Mouse (Mus musculus) lung, postnatal 14 days (tissue): ENCODE results near the gene Smg9.
"Not testable (repeated sequence)": the region's sequence is repeated elsewhere in the genome, so short reads cannot be mapped to it uniquely, and the experiment has no call there.

Experiments used
- DNase-seq: peaks from one replicate; pipeline ENCODE4 v3.0.0; 2021

Smg9 gene

DNA sequence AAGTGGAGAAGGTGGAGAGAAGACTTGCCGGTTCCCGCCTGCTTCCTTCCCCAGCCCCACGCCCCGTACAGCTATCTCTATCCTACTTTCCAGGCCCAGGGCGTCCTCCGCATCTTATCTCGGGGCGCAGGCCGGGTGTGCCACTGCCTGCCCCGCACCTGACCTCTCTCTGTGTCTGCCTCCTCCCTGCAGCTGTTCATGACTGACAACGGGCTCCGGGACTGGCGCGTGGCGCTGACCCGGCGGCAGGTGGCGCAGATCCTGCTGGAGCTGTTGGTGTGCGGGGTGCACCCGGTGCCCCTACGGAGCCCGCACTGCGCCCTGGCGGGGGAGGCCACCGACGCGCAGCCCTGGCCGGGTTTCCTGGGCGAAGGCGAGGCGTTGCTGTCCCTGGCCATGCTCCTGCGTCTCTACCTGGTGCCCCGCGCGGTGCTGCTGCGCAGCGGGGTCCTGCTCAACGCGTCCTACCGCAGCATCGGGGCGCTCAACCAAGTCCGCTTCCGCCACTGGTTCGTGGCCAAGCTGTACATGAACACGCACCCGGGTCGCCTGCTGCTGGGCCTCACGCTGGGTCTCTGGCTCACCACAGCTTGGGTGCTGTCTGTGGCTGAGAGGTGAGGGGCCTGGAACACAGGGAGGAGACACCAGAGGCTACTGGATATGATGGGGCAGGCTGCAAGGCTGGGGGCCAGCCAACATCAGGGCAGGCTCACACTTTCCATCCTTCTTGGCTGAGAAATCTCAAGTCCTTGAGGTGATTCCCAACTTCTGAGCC, 22.1 kb upstream of the Smg9 start:
- no peak for DNase-seq

DNA sequence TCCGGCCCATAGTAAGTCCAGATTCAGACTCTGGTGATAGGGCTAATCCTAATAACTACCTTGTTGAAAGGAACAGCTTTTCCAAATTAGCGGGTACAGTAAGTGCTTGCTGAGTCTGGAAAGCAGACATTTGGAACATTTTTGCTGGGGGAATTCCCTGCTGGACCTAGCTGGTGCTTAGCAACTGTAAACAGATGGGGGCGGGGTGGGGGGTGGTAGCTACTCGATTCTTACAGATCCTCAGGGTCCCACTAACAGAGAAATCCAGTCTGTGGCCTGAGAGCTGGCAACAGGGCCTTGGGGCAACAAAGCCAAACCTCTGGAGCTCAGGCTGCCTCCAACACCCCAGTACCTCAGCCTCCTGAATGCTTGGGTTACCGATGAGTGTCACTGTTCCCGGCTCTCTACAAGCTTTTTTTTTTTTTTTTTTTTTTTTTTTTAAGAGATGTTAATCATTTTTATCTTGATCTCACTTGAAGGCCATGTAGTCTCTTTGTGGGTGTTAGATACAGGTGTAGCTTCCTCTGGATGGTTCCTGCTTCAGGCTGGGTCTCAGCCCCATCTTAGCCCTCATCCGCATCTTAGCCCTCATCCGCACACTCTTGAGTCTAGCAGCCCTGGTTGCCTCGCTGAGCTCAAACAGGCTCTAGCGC, 21.2 kb upstream of the Smg9 start:
- DNase-seq = no peak

DNA sequence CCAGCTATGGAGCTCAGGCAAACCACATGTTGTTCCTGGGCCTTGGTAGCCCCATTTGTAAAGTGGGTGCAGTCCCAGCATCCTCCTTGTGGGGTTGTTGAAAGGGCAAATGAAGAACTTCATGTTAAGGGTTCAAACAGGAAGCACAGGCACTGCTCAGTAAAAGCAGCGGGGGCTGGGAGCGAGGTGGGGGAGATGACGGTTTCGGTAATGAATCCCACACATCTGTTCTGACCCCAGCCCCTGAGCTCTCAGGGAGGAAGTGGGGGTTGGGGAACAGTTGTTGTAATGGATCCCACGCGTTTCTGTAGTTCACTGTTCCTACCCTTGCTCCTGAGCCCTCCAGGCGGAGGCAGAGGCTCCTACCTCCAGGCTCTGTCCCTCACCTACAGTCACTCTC, 19.5 kb upstream of the Smg9 start:
- DNase-seq = no peak

DNA sequence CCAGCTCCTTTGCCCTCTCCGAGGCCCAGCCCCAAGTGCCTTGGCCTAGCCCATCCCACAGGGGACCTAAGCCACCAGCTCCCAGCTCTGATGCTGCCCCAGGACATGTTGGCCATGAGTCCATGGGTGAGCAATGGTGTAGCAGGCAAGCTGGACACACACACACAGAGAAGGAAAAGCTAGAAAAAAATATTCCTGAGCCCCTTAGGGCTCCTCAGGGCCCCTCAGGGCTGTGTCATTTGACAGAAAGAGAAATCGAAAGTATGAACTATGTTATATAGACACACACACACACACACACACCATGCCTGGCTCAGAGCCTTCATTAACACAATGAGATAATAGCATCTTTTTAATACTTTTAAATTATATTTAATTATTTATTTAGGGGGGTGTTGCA, 19.0 kb upstream of the Smg9 start:
- no peak for DNase-seq

DNA sequence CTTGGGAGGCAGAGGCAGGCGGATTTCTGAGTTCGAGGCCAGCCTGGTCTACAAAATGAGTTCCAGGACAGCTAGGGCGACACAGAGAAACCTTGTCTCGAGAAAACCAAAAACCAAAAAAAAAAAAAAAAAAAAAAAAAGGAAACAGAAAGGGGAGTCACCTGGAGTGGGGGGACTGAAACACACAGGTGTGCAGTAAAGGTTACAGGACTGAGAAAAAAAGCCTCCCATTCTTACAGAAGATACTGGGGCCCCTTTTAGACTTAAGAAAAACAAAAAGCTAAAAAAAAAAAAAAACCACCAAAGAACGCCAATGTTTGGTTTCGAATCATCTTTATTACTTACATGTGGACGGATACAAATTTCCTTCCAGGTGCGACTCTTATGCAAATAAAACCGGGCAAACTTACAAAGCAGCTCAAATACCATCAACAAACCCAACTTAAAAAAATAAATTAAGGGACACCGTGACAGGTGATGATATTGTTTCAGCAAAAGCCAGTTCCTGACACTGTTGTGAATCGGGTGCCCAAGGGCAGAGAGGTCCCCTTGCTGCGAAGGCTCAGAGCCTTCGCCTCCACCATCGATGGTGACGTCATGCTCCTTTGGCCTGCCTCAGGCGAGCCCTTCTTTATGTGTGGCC, 16.6 kb upstream of the Smg9 start:
- DNase-seq = no peak

DNA sequence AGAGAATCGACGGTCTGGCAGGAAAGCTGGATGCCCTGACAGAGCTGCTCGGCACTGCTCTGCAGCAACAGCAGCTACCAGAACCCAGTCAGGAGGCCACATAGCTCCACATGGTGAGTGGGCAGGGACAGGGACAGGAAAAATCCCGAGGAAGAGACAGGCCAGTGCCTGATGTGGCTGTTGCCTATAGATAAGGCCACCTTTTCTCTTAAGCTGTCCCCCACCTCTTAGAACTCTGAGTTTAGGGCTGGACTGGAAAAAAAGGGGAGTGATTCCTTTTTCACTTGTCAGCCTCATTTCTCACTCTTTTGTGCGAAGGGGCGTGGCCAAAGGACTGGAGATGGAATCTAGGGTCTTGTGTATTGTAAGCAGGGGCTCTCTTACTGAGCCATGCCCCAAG, 15.3 kb upstream of the Smg9 start:
- DNase-seq = no peak

DNA sequence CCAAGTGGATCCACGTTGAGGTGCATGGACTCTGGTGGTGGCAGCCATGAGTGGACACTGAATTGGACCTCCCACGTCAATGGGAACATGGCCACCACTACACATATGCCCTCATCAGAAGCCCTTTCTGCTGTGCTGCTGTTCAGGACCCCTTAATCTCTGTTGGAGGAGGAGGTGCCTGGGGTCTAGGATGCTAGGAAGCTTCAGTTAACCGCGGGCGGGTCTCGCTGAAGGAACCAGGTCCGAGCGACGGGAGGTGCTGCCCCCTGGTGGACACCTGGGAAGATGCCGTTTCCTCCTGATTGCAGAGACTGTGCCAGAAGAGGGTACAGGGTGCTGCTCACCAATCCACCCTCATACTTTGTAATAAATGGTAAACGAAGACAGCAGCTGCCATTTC, 14.6 kb upstream of the Smg9 start:
- peak; percentile 80 for DNase-seq

DNA sequence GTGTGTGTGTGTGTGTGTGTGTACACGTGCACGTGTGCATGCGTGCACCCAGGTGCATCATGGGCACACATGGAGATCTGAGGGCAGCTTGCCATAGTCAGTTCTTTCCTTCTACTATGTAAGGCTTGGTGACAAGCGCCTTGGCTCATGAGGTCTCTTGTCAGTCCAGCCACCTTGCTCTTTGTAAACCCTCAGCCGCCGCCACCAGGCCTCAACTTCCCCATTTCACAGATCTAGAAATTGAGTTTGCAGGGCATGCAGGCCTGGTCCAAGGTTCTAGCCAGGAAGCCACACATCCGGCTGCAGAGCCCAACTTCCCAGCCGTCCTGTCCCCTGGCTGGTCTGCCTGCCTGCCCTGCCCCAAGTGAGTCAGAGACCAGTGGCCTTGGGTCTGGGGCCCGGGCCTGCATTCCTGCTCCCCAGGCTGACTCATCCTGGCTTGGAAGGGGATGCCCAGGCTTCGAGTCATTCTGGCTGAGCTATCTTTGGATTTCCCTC, 12.3 kb upstream of the Smg9 start:
- no peak for DNase-seq

DNA sequence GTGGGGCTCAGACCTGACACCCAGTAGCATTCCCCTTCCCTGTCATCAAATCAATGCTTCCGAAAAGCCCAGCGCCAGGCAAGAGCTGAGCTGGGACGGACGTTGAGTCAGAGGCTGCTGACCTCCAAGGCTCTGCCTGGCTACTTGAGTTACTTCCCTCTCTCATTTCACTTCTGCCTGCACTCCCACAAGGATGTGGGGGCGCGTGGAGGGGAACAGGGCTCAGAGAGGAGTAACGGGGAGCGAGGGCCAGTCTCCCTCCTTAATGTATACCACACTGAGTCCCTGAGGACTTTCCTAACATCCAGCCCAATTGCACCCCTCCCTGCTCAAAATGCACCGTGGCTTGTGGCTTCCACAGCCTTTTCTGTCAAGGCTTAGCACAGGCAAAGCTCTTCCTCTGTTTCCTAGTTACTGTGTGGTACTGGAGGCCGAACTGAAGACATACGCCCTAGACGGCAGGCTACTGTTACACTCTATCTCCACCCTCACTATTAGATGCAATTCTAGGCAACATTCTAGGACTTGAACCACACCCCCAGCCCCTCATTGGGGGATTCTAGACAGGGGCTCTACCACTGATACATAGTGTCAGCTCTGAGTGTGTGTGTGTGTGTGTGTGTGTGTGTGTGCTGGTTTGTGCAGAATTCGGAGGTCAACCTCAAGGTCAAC, 9.8 kb upstream of the Smg9 start:
- DNase-seq = no peak

DNA sequence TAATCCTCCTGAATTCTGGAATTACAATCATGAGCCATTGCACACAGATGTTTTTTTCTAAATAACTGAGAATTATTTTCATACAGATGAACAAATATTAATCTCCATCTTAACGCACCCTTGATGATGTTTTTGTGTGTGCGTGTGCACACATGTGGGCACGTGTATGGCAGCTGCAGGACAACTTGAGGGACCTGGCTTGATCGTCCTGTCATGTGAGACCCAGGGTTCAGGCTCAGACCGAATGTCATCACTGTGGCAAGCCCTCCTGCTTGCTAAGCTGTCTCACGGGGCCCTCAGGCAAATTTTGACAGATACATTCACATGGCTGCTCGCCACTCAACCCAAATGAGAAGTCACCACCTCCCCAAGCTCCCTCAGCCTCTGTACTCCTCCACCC, 8.9 kb upstream of the Smg9 start:
- no peak for DNase-seq

DNA sequence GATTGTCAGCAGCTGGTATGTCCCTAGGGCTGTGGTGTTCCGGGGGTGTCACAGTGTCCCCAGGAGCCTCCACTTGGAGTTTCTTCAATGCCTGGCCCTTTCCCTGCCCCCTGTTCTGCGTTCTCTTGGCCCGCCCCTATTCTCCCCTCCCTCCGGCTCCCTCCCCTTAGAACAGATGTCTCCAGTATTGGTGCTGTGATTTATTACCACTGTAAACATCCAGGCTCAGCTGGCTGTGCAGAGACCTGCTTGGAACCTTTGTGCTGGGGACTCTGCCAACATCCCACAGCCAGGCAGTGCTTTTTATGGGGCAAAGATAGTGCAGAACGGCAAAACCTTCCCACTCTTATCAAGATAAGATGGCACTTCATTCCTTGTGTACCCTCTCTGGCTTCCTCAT, 8.3 kb upstream of the Smg9 start:
- DNase-seq = no peak

DNA sequence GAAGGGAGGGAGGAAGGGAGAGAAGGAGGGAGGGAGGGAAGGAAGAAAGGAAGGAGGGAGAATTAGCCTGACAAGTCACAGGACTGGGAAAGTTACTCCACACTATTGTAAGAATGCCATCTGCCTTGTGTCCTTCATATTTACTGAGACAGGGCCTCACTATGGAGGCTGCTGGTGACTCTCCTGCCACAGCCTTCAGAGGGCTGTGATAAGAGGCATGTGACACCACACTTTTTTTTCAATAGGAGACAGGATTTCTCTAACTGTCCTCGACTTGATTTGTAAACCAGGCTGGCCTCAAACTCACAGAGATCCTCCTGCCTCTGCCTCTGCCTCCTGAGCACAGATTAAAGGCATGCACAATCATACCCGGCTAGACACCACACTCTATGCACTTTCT, 7.7 kb upstream of the Smg9 start:
- DNase-seq = no peak

DNA sequence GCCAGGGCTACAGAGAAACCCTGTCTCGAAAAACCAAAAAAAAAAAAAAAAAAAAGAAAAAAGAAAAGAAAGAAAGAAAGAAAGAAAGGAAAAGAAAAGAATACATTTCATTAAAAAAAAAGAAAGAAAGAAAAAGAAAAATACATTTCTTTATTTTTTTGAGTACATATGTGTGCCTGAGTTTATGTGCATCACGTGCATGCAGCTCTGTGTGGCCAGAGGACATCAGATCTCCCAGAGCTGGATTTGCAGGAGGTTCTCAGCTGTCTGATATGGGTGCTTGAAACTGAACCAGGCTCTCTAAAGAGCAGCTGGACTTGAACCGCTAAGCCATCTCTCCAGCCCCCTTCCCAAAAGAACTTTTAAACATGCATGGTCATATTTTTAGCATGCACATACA, 5.4 kb upstream of the Smg9 start:
- DNase-seq = no peak

DNA sequence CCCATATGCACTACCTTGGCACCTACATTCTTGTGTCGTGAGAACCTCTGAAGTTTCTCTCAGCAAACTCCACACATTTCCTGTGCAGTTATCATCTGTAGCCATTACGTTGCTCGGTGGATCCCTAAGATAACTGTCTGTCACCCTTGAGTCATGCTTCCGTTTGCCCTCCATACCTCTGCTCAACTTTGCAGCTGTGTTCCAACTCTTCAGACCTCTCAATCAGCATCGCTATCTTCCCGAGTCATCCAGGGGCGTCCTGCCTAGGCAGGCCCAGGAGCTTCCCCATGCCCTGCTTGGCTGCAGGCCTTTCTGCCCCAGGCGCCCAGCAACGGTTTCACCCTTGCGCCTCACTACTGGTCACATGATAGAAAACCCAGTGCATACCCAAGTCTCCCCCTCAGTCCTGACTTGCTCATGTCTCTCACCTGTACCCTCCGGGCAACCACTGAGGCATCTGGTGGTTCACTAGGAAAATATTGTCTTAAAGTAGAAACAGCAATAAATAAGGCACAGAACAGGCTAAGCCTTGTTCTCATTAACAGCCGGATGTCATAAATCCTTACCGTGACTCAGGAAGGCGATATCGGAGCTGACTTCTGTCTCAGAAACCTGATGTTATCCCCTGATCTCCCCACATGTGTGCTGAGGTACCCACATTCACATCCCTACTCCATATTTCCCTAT, 4.8 kb upstream of the Smg9 start:
- no peak for DNase-seq

DNA sequence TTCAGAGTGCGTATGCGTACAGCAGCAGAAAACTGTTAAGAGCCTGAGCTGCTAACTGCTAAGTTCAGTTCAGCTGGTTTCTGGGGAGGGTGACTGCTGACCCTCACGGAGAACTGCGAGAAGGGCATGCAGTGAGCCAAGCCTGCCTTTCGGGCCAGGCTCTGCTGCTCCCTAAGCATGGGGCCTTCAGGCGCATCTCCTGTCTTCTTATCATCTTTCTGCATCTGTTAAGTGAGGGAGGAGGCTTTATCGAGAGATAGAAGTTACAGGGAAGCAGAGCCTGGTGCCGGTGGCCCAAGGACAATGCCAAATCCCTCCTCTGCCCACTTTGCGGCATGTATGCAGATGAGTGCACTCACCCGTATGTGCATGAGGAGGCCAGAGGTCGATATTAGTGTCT, 2.6 kb upstream of the Smg9 start:
- no peak for DNase-seq

DNA sequence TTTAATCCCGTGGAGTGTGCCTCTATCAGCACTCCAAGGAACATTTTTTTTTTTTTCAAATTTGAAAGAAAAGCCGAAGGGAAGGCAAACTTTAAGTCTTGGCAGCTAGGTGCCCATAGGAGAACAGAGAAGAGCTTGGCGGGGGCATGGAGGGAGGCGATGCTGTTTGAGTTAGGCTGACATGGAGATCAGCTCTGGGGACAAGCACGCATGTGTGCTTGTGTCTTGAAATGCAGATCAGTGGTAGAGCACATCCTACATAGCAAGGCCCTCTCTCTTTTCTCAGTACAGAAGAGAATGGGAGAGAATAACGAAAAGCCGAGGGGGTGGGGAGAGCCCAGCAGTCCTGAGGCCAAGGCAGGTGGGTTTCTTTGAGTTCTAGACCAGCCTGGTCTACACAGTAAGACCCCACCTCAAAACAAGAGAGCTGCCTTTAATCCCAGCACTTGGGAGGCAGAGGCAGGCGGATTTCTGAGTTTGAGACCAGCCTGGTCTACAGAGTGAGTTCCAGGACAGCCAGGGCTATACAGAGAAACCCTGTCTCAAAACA, 980 bp upstream of the Smg9 start:
- DNase-seq = no peak

DNA sequence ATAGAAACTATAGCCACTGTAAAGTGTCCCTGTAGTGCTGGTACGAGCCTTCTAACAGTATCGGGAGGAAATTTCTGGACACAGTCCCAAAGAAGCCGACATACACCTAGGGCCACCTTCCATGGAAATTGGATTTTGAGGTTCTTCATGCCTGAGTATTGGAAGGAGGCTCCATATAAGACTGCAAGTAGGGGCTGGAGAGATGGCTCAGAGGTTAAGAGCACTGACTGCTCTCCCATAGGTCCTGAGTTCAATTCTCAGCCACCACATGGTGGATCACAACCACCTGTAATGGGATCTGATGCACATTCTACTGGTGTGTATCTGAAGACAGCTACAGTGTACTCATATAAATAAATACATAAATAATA, 648 bp downstream of the Smg9 start:
- DNase-seq = no peak

DNA sequence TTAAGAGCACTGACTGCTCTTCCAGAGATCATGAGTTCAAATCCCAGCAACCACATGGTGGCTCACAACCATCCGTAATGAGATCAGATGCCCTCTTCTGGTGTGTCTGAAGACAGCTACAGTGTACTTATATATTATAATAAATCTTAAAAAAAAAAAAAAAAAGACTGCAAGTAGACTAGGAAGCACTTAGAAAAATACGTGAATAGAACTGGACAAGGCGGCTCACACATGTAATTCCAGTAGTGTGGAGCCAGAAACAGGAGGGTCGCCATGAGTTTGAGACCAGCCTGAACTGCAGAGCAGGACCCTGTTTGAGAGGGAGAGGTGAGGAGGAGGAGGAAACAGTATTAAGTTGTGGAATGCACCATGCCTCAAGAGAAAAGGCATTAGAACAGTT, 1.1 kb downstream of the Smg9 start:
- DNase-seq = not testable (repeated sequence)

DNA sequence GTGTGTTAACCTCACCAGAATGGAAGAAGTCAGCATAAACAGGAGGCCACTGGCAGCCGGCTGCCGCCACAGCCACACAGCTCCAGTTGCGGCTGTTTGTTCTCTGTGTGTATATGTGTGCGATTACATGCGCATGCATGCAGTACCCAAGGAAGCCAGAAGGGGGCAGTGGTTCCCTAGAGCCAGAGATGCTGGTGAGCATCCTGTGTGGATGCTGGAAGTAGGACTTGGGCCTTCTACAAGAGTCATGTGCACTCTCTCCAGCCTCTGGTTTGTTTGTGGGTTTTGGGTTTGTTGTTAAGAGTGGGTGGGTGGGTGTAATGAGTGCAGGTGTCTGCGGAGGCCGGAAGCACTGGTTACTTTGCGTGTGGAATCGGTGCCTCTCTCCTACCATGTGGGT, 3.4 kb downstream of the Smg9 start:
- DNase-seq = no peak

DNA sequence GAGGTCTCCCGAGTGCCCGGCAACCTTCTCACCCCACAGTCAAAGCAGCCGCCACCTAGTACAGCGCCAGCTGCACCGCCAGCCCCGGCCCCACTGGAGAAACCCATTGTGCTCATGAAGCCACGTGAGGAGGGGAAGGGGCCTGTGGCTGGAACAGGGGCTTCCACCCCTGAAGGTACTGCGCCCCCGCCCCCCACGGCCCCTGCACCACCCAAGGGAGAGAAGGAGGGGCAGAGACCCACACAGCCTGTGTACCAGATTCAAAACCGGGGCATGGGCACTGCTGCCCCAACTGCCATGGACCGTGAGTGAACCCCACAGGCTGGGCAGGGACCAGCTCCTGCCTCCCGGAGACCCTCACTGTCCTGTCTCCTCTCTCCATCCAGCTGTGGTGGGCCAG, 6.2 kb downstream of the Smg9 start:
- DNase-seq = no peak

DNA sequence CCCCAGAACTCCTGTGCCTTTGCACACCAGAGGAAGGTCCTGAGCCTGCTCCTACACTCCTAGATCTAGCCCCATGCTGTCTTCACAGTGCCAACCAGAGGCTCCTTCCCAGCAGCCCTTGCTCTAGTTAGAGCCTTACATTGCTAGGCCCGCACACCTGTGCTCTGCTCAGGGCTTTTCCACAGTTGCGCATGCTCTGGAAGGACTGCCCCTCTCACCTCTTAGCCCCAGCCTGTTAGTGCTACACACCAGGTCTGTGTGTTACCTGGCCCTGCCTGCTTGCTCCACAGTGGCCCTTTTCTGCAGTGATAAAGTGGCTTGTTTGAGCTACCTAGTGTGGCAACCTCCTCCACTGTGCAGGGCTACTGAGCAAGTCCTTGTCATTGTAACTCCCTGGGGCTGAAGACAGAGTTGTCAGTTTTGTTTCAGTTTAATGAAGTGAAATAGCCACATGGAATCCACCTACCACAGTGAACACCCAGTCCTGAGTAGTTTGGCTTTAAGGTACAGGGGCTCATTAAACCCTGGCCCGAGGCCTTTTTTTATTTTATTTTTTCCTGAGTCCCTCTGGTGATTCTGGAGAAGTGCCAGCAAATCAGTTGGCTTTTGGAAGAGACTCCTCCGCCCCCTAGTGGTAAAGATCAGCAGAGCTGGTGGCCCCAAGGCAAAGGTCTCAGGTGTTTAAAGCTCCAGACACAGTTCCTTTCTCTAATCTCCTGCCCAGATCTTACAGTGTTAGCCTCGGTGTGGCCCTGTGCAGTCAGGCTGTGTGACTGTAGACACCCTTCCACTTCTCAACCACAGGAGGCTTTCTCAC, 7.3 kb downstream of the Smg9 start:
- peak; percentile 79 for DNase-seq

DNA sequence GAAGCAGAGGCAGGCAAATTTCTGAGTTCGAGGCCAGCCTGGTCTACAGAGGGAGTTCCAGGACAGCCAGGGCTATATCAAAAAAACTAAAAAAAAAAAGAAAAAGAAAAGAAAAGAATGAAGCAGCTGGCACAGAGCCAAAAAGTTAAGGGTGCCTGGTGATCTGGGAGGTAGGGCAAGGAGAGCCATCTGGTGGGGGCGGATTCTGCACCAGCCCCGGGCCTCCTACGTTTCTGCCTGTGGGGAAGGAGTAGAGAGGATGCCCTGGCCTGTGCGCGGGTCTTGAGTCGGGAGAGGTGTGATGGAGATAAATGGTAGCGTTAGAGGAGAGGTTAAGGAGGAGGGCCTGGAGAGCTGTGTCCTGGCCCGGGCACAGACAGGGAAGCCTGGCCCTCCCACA, 8.8 kb downstream of the Smg9 start:
- no peak for DNase-seq
